Mouse (Mus musculus) heart, postnatal 14 days (tissue): ENCODE data around the gene Nedd4. TPM values are rescaled to one million over a fixed set of nuclear protein-coding genes. Genes with fewer than 3 reads are reported as not detected.
"Not testable (repeated sequence)": the region's sequence is repeated elsewhere in the genome, so short reads cannot be mapped to it uniquely, and the experiment has no call there.

Source experiments
- DNase-seq, 2 experiments: peaks; one replicate each; pipeline ENCODE4 v3.0.0; 2021 to 2022
- intact Hi-C: fragments of 180-260 bp; cut with DNase I; formaldehyde crosslinking; loops from one replicate; pipeline ENCODE4 v1.15.1; 2025
- total RNA-seq, 2 experiments: library from RNA; stranded (reverse); gene quantifications; 2 replicates each; pipeline ENCODE4 v1.2.3; 2021

Nedd4 gene
- total RNA-seq, 2 experiments from 2014 or later: 405 to 416 TPM

DNA sequence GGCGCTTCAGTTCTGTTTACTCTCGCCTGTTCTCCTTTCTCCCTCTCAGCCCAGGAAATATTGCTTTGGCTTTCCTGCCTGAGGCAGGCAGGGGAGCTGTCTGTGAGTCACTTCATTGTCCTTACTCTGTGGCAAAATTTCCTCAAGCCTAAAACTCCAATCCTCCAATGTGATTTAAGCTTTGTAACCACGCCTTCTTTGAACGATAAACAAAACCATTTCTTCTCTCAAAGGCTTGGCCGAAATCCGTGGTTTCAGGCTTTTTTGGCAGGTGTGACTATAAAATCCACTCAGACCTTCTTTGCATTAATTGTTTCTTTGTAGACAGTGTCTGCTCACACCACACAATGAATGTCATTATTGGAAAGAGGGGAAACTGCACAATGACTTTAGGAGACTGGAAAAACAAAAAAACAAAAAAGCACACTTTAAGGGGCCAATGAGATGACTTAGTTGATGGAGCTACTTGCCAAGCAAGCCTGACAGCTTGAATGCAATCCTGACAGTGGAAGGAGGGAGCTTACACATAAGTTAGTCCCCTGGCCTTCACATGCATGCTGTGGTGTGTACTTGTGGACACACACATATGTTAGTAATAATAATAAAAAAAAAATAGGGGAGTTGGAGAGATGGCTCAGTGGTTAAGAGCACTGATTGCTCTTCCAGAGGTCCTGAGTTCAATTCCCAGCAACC, 17.6 kb upstream of the Nedd4 start:
- intact Hi-C loops: no loop called here
- DNase-seq: no peak

DNA sequence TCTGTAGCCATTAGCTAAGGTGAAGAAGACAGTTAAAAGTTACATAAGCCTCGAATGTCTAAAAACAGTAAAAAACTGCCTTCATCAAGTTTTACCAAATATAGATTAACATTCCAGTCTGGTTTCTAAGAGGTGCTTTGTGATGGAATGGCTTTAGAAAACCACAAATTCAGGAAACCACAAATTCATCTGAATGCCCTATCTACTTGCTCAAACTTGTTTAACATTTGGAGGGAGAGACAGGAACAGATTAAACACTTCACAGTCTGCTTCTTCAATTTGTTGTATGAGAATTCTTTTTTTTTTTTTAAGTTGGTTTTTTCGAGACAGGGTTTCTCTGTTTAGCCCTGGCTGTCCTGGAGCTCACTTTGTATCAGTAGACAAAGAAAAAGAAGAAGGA, 12.4 kb upstream of the Nedd4 start:
- intact Hi-C loops: no loop called here
- DNase-seq: no peak

DNA sequence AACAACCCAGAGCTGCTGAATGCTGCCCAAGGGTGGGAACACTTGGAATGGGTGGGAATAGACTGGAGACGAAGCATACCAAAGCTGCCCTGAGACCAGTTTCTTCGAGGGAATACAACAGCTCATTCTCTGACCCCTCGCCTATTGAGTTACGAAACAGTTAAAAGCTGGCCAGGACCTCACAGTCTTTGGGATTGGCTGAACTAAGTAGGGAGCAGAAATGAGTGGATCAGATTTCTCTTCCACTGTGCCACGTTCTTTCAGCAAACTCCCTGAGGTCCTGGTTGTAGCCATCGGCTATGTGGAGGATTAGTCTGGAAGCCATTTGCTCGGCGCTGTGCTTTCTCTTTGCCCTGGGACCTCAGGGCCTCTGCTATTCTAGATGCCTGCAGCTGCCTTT, 9.2 kb upstream of the Nedd4 start:
- peak; percentile 35 to 56 for DNase-seq
- intact Hi-C loops: no loop called here

DNA sequence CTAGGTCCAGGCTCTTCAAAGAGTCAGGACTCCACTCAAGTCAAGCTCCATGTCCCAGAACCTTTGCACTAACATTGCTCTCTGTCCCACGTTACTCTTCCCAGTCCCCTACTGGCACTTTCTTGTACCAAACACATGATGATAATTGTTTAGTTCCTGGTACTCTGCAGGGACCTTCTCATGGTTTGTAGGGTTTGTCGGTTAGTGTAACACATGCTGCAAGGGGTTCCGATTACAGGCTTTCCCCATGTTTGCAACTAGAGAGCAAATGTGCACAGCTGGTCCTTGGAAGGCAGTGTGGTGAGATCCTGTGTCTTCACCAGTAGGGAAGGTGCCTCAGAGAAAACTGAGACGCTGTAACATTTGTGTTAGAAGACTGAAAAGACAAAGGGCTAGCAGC, 8.6 kb upstream of the Nedd4 start:
- intact Hi-C loops: no loop called here
- peak; percentile 21 to 52 for DNase-seq

DNA sequence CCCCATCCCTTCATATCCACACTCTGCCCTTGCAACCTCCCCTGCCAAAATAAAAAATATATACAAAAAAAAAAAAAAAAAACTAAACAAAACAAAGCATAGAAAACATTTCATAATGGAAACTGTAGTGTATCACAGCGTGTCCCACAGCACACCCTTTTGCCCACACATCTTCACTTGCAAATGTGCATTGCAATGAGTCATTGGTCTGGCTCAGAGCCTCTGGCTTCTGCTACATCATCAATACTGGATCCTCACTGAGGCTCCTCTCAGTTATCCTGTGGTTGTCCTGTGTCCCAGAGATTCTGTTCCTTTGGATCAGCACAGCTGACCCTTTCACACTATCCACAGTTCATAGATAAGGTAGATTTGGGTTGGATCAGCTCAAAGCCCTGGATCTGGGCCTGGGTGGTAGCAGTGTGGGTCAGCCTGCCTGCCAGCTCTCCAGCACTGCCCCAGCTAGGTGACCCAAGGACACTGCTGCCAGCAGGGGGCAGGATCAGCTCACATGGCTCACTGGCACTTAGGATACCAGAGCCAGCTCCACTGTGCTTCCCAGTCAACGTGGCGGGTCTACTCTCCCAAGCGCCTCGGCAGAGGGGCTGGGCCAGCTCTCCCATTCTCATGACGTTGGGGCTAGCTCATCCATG, 7.4 kb upstream of the Nedd4 start:
- intact Hi-C loops: no loop called here
- DNase-seq: peak; percentile 71 to 82

DNA sequence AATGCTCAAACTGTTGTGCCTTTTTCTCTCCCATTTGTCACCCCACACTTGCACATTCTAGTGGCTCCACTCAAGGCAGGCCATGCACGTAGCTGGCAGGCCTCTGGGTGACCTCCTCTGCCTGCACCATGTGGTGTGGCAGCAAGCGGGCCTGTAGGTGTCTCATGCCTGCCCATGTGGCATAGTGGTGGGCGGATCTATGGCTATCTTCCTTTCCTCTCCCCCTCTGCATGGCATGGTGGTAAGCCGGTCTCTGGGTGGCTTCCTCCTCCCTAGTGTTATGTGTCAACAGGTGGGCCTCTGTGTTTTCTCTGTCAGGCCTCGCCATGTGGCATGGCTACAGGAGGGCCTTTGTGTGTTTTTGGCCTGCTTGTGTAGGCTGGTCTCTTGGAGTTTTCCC, 6.5 kb upstream of the Nedd4 start:
- peak in 1 of 2 experiments; percentile 39 for DNase-seq
- intact Hi-C loops: no loop called here

DNA sequence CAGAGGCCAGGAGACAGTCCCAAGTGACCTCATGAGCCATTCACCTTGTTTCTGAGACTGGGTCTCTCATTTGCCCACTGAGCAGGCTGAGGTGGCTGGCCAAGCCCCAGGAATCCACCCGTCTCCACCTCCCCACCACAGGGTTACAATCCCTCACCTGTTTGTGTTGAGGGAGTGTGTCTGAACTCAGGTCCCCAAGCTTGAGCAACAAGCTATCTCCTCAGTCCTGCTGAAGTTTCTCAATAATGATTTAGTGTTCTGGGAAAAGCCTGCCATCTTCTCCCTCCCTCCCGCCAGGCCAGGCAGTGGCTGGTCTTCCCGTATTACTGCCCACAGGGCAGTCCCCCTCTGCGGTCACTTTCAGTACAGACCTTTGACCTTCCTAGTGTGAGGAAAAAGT, 5.7 kb upstream of the Nedd4 start:
- DNase-seq: no peak
- intact Hi-C loops: no loop called here

DNA sequence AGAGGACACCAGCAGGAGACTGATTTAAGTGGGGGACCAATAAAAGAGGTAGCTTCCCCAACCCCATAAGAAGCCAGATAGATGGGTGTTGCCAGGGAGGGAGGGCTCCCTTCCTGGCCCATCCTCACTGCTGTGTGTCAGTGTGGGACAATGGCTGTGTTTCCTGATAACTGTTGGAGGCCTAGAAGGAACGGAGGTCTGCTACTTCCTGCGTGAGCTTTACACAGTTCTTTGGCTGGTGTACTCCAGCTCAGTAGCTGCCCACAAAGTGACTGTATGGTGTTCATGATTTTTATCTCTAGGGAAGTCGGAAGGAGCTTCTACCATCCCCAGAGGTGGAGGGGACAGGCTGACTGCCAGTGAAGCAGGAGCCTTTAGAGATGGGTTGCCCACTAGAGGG, 5.2 kb upstream of the Nedd4 start:
- intact Hi-C loops: no loop called here
- no peak for DNase-seq

DNA sequence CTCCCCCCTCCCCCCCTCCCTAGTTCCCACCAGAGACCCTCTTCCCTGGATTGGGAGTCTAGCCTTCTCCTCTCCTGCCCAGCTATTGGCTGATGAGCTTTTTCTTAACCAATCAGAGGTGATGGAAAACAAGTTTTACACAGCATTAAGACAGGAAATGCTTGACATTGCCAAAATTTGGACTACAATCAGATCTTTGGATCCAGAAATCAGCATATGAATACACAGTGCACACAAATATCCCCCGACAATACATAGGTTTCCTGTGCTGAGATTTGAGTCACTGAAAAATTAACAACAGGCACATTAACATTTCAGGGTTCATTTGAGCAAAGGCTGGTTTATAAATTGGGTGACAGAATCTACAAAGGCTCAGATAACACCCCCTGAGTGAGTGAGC, 4.5 kb upstream of the Nedd4 start:
- no peak for DNase-seq
- intact Hi-C loops: no loop called here

DNA sequence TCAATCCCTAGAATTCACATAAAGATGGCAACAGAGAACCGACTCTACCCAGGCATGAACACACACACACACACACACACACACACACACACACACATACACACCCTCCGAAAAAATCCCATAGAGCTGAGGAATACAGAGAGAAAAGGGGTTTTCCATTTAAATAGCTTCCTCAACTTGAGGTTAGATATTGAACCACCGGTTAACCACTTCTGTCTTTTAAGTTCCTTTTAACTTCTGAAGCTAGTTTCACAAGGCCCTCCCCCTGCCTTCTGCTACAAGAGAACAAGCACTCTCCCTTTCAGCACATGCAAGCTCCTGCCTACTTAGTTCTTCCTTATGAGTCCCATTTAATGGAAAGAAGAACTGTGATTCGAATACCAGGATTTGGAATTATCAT, 2.0 kb upstream of the Nedd4 start:
- DNase-seq: no peak
- intact Hi-C loops: no loop called here

DNA sequence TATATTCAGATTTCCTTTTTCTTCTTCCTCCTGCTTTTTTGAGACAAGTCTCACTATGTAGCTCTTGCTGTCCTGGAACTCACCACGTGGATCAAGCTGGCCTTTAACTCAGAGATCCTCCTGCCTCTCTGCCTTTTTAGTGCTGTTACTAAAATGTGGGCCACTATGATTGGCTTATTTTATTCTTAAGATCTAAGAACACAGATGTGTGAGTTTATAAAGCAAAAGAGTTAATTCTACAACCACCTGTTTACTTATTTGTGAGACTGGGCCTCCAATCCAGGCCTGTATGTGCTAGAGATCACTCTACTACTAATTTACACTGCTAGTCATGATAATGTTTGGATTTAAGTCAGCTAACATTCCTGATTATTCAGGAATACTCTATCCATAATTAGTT, 1.2 kb upstream of the Nedd4 start:
- no peak for DNase-seq
- intact Hi-C loops: no loop called here

DNA sequence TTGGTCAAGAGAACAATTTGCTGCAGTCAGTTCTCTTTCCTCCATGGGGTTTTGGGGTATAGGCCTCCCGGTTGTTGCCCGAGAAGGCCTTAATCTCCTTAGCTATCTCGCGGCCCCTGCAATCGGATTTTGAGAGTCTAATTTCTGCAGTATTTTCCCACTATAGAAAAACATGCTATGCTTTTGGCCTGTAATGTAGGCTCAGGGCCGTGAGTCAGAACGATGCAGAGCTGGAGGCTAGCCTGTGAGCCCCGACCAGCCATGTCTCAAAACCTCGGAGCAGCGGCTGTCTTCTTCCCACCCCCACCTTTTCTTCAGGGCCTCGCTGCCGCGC, 618 bp upstream of the Nedd4 start:
- intact Hi-C loops: no loop called here
- no peak for DNase-seq

DNA sequence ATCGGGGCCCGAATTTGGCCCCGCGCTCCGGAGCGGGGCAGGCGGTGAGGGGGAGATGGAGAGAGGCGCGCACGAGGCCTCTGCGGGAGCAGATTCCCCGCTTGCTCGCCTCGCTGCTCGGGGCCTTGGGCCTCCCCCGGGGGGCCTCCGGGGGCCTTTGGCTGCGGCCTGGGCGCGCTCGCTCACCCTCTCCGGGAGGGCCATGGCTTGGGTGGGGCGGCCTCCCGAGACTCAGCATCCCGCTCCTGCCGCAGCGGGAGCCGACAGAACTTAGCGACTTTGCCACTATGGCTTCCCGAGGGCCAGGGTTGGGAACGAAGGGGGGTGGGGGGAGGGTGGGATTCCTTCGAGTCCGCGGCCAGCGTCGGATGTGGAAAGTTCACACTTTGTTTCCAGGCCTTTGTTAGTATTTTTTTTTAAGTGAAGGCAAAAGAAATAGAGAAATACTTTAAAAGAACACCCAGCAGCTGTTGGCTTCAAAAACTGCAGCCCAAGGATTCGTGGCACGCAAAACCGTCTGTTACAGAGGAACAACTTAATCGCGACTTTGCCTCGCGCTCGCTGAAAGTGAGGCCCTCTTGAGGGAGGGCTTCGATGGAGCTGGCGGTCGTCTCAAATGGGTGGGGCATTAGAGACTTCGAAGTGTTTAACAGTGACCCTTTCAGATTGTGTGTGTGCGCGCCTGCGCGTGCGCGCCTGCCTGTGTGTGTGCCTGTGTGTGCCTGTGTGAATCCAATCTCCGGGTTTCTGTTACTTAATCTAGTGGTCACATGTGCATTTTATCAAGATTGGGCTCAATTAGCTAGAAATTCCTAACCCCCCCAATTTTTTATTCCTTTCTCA, 766 bp downstream of the Nedd4 start:
- peak; percentile 84 to 86 for DNase-seq
- intact Hi-C loops: loop anchor here (2.0 kb wide), 1 partner anchor 22 kb away; no protein-coding TSS in a partner anchor

DNA sequence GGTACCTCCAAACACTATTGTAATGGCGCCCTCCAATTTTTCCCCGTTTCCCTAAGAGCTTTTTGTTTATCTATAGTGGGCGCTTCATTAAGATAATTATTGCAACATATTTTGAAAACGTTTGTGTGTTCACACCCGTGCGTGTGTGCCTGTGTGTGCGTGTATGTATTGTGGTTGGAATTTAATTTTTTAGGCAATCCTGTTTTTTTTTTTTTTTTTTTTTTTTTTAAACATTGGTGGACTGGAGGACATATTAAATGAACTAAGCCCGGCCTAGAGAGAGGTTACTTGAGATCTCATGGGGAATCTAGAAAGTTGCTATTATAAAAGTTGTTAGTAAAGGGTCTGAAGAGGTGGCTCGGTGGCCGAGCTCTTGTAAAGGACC, 1.4 kb downstream of the Nedd4 start:
- intact Hi-C loops: loop anchor here (2.0 kb wide), 1 partner anchor 23 kb away; no protein-coding TSS in a partner anchor
- no peak for DNase-seq

DNA sequence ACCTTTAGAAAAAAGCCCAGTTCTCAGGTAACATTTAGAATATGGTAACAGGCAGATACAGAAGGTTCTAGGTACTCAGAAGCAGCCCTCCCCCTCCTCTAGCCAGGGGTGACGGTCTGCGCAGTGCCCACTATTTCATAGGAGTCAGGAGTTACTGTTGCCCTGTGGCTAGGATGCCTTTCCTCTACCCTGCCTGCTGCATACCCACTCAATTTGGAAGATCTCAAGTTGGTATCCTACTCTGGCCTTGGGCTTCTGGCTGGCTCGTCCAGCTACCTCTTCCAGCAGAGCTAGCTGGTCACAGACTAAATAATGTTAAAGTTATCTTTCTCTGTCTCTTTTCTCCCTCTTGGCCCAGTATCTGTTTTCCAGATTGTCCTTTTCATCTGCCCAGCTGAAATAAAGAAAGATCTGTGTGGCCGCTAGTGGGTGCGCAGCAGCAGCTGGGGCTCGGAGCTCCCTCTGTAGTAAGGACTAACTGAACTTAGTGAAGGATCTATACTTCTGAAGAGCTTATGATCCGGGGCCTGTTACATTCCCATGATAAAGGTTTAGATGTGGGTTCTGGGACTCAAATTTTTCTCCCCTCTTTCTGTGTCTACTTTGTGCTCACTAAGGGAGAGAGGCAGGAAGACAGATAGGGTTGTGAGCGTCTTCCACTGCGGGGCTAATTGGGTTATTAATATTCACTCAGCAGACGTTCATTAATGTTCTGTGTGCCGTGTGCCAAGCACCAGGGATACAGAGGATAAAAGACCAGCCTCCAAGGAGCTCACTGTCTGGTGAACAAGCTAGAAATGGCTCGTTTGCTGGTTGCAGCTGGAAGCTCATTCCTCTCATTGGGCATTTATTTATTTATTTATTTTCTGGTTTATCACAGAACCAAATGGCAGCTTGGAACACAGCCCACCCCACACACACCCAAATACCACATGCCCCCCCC, 2.5 kb downstream of the Nedd4 start:
- intact Hi-C loops: loop anchor here (2.0 kb wide), 1 partner anchor 30 kb away; no protein-coding TSS in a partner anchor
- peak in 1 of 2 experiments; percentile 25 for DNase-seq

DNA sequence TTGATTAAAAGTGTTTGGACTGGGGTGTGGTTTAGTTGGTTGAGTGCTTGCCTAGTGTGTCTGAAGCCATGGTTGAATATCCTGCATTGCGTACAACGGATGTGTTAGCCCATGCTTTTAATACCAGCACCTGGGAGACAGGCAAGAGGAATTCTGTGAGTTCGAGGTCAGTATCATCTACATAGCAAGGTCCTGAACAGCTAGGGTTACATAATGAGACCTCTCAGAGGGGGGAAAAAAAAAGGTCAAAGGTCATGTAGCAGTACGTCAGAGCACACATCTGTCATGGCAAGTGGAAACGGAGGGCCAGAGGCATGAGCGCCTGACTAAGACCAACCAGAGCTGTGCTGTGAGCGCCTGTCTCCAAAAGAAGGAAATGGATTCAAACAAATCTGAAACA, 3.4 kb downstream of the Nedd4 start:
- intact Hi-C loops: loop anchor here (2.0 kb wide), 1 partner anchor 31 kb away; no protein-coding TSS in a partner anchor
- DNase-seq: no peak

DNA sequence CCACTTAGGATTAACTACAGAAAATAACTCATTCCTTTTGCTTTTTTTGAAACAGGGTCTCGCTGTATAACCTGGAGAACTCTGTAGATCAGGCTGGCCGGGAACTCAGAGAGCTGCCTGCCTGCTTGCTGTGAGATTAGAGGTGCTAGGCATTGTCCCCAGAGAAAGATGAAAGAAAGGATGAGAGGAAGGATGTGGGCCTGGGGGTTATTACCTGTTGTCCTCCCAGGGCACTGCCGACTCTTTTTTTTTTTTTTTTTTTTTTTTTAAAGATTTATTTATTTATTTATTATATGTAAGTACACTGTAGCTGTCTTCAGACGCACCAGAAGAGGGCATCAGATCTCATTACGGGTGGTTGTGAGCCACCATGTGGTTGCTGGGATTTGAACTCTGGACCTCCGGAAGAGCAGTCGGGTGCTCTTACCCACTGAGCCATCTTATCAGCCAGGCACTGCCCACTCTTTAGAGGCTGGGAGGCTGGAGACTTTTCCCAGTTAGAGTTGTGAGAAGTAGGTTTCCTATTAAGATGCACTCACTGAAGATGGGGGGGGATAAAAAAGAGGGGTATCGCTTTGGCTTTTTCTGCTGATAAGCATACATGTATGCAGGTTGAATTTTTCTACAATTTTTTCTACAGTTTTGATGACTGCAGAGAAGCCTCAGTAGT, 4.3 kb downstream of the Nedd4 start:
- intact Hi-C loops, DNase-seq: not testable (repeated sequence)

DNA sequence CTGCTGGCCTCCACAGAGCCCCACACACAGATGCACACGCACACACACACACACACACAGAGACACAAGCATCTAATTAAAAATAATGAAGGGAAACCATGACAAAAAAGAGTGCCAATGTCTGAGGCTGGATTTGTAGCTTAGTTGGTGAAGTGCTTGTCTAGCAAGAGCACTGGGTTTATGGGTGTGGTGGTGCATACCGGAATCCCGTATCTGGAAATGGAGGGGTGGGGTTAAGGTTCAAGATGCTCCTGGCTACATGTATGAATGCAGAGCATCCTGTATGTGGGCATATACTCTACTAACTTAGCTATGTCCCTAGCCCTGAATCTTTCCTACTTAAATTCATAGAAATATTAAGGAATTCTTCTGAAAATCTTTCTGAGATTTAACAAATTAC, 5.0 kb downstream of the Nedd4 start:
- intact Hi-C loops: no loop called here
- no peak for DNase-seq

DNA sequence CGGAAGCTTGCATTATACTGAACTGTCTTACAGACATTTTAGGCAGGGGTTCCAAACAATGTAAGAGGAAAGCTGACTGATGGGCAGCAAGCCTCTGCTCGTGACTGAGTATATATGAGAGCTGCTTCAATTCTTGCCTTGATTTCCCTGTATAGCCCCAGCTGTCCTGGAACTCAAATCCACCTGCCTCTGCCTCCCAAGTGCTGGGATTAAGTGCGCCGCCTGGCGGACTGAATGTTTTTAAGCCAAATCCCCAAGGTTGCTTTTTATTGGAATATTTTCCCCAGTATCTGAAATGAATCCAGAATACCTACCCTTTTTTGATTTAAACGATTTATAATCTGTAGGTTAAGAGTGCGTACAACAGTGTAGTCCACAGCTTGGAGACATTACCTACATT, 7.2 kb downstream of the Nedd4 start:
- intact Hi-C loops: no loop called here
- no peak for DNase-seq

DNA sequence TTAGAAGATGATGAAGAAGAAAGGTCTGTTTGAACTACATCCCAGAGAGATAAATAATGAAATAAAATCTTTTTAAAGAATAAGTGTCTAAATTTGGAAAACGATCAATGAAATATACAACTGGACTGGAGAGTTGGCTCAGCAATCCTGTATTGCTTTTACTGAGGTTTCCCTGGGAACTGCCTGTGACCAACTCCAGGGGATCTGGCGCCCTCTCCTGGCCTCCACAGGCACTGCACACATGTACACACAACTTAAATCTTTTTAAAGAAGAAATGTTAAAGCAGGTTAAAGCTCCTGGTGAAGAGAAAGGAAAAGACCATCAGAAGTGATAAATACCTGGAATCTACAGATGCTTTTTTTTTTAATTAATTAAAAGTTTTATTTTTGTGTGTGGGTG, 10.2 kb downstream of the Nedd4 start:
- peak; percentile 86 to 90 for DNase-seq
- intact Hi-C loops: loop anchor here (1.0 to 5.0 kb wide), 2 partner anchors 37 to 140 kb away; partner anchors contain the start of gene Rfx7
